Mouse (Mus musculus) cerebellum, adult 2 months (tissue): ENCODE data around the gene Epha7.

Experiments
- CTCF ChIP-seq: fragments of 200-500 bp; IDR thresholded peaks from 2 replicates; pipeline ENCODE4 v1.5.1; 2011; ENCODE audit warnings: low read depth, mild to moderate bottlenecking, control low read depth, low read length, moderate library complexity, borderline replicate concordance; ENCODE audit not compliant: insufficient read depth
- POLR2A ChIP-seq: fragments of 200-500 bp; IDR thresholded peaks from 2 replicates; pipeline ENCODE4 v1.6.1; 2011; ENCODE audit warnings: low read length, control low read depth, borderline replicate concordance; ENCODE audit not compliant: insufficient read depth

DNA sequence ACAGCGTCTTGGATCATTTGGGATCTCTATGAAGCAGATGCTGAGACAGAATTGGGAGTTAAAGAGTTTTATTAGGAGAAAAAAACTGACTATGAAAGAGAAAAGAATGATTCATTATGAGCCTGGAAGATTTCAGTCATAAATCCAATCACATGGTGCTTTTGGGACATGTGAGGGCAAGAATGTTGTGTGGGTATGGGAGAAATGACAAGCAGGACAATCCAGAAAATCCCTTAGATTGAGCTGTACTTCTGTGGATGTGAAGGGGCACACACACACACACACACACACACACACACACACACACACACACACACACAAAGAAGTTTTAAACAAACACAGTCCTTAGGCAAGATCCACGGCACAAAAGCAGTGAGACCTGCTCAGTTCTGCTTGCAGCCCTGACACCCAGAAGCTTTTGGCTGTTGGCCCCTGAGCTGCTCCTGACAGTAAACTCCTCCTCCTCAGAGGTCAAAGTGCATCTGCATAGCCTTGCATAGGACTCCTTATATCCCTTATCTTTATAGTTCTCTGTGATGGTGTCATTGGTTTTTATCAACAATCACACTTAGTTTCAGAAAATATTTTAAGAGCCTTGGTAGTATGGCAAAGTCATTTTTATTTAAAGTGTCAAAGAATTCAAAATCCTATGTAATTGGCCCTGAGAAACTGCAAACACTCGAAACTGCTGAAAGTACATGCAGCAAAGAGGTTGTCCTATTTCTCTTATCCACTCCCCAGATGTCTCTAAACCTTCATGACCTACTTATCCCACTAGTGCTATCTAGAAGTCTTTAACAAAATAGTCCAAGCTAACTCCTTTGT is 185.7 kb downstream of the Epha7 start:
- no peak for TF ChIP-seq CTCF
- TF ChIP-seq POLR2A = no peak
